Mouse (Mus musculus) kidney, postnatal 4 days (tissue): Measurements from ENCODE around the gene Hecw2.

Experiments
- DNase-seq, 2 experiments: peaks; one replicate each; pipeline ENCODE4 v3.0.0; 2021; ENCODE audit warnings: mixed read lengths in 2 of 2

Hecw2 gene

GRCm38 (mm10) chr1:53875919-53876318, 319.0 kb downstream of the Hecw2 start:
- DNase-seq, result no peak

DNA sequence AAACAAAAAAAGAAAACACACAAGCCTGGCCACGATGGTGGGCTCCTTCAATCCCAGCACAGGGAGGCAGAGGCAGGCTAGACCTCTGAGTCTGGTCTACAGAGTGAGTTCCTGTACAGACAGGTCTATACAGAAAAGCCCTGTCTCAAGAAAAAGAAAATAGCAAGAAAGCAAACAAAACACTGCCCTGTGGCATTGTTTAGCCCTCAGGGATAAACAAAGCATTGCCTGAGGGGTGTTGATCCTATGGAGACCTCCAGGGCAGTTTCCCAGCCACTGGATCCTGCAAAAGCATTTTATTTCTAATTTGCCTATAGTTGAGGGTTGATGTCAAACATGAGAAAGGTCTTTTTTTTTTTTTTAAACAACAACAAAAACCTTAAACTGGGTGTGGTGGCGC, 327.7 kb downstream of the Hecw2 start:
- no peak for DNase-seq

- DNase-seq, result no peak
Measured at GRCm38 (mm10) chr1:53866374-53866902, 328.5 kb downstream of the Hecw2 start.

DNA sequence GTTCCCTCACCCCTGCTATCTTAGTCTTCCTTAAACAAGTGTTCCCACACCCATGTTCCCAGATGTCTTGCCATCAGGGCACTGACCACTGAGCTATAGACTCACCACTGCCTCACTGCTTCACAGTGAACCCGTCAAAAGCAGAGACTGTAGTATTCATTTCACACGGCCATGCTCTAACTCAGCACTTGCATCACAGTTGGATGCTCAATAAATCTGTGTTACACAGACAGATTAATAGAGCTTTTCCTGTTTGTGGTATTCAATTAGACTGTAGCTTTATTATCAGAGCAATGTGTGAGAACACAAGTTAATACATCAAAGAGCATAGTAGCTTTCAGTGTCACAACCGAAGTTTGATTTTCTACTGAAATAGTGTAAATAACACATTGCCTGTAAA, 330.9 kb downstream of the Hecw2 start:
- no peak for DNase-seq

DNA sequence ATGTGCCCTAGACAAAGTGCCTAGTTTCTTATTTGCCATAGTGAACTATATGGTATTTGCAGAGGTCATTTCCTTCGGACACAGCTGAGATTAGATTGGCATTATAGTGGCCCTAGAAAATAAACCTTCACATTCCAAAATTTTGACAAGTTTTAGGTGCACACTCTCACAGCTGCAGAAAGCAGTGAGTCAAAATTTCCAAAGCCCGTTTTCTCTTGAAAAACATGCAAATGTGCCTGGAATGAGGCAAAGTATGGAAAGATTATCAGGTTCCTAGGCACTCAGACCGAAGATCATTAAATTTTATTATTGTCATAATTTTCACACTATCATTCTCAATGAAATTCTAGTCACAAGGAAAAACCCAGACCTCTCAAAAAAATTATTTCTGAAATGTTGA, 334.4 kb downstream of the Hecw2 start:
- no peak for DNase-seq

GRCm38 (mm10) chr1:53859175-53859574, 335.8 kb downstream of the Hecw2 start:
- DNase-seq, result no peak

DNA sequence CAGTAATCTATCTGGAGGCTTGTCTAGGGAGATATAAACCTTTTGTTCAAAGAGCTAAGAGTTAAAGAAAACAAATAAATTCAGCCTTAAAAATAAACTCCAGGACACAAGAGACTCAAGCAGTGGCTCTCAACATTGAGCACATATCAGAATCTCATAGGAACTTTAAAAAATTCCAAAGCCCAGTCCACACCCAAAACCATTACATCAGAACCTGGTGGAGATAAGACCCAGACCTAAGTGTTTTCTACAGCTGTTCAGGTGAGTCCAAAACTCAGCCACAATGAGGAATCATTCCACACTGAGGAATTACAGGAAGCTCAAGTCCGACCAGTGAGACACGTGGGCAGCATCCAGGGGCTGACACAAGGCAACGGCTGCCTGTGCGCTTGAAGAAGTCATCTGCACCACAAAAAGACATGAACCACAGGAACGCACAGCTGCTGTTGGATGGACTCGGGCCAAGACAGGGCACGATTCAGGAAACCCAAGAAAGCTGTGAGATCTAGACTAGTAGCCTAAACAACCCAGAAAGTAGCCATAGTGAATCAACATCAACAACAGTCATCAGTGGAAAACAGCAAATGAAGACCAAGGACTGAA, 338.4 kb downstream of the Hecw2 start:
- no peak for DNase-seq

GRCm38 (mm10) chr1:53855732-53856131, 339.2 kb downstream of the Hecw2 start:
- DNase-seq, result no peak

- no peak for DNase-seq
Measured at GRCm38 (mm10) chr1:53852086-53852610, 342.8 kb downstream of the Hecw2 start.

- DNase-seq, result peak in 1 of 2 experiments; percentile 38
Measured at GRCm38 (mm10) chr1:53851334-53851733, 343.6 kb downstream of the Hecw2 start.

DNA sequence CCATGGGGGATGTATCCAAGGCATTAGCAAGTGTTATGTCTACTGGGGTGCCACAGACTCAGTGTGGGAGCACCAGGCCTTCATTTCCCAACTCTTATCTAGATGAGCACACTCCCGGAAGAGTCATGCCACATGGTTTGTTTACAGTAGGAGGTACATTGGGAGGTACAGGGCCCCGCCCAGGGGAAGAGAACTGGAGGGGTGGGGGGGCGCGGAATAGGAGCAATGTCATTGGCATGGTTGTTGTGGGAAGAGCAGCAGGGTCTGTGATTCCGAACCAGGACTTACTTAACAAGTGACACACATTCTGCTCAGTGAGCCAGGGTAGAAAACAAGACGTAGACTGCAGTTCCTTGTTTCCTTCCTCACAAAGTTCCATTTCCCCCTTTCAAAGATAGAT, 344.1 kb downstream of the Hecw2 start:
- DNase-seq, result peak in 1 of 2 experiments; percentile 24

GRCm38 (mm10) chr1:53846665-53847237, 348.2 kb downstream of the Hecw2 start:
- DNase-seq, result no peak

GRCm38 (mm10) chr1:53845854-53846253, 349.1 kb downstream of the Hecw2 start:
- no peak for DNase-seq

DNA sequence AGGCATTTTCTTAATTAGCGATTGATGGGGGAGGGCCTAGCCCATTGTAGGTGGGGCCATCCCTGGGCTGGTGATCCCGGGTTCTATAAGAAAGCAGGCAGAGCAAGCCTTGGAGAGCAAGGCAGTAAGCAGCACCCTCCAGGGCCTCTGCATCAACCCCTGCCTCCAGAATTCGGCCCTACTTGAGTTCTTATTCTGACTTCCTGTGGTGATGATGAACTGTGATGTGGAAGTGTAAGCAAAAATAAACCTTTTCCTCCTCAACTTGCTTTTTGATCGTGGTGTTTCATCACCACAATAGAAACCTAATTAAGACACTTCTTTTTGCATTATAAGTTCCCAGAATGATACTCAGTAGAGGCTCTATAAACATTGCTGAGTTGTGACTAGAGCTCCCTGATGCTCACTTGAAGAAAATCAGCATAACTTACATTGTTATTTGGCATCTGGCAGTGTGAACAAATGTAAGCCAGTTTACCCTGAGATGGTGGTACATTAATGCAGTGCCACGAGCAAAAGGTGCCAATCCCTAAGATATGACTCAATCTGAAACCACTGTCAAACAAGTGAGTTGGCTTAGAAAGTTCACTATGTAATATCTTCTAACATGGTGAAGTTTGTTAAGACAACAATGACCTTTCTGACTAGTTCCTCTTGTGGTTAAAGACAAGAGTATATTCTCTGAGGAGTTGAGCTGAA, 349.9 kb downstream of the Hecw2 start:
- DNase-seq, result peak; percentile 21 to 35

- DNase-seq, result no peak
Measured at GRCm38 (mm10) chr1:53844122-53844913, 350.6 kb downstream of the Hecw2 start.

GRCm38 (mm10) chr1:53843051-53843450, 351.9 kb downstream of the Hecw2 start:
- DNase-seq, result no peak

GRCm38 (mm10) chr1:53841080-53841479, 353.9 kb downstream of the Hecw2 start:
- DNase-seq, result peak in 1 of 2 experiments; percentile 41

DNA sequence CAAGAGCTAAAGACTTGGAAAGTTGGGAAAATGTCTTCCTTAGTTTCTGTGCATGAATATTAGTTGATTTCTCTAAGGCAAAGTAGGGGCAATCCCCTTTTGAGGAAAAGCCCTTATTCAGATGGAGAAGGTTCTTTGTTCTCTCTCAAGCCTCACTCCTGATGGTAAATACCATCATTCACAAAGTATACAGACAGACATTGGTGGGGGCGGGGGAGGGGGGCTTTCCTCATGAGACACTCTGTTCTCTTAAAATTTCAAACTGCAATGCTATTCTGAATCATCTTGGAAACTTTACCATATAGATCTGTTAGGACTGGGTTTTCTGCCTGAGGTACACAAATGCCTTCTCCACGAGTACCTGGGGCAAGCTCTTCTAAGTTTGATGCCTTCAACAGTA, 355.6 kb downstream of the Hecw2 start:
- no peak for DNase-seq

DNA sequence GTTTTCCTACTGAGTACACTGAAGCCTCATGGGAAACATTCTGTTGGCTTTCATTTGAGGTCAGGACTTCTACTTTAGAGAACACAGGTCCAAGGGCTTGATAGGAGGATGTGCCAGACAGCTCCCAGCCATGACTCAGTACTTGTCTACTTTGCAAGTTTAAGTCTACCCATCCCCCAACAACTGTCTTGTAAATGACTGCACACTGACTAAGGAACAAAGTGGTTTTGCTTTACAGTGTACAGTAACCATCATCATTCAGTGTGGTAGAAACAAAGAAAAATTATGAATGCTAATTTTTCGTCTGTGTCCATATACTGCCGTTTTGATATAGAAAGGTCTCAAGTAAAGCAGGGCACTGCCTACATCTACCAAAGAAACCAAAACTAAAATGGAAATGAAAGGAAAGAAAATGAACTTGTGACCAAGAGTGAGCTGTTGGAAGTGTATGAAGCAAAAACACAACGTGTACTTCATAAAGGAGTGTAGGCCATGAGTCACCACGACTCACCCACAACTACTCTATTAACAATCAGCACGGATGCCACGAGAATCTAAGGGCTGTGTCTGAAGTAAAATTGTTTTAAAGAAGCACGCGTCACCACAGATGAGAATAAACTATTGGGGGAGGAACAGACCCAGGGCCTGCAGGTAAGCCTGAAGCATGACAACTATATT, 356.6 kb downstream of the Hecw2 start:
- no peak for DNase-seq

GRCm38 (mm10) chr1:53830286-53830685, 364.7 kb downstream of the Hecw2 start:
- no peak for DNase-seq

DNA sequence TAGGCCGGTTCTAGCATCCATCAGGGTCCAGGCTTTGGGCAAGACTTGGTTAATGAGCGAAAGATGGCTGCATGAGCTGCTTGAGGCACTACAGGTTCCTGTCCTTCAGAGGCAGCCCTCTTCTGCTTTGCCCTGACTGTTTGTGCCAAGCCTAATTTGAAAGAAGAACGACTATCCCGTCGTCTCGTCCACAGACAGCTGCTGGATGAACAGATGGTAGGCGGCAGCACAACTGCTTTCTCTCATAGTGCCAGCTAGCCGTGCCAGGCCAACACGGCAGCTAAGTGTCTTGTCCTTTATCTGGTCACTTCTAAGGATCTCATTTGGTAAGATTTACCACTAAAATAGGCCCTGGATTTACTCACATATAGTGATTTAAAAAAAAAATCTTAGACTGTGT, 365.9 kb downstream of the Hecw2 start:
- no peak for DNase-seq
